Mouse (Mus musculus): Measurements from ENCODE around the gene Cdk6.
"Not testable (repeated sequence)": the region's sequence is repeated elsewhere in the genome, so short reads cannot be mapped to it uniquely, and the experiment has no call there.

Gene Cdk6

GRCm38 (mm10) chr5:3434105-3434504, 92.8 kb downstream of the Cdk6 start:
- not testable (repeated sequence) for DNase-seq (ENCODE audit: low spot score)

GRCm38 (mm10) chr5:3438453-3439003, 97.2 kb downstream of the Cdk6 start:
- DNase-seq (ENCODE audit: low spot score) = not testable (repeated sequence)

- DNase-seq (ENCODE audit: low spot score) = not testable (repeated sequence)
These were observed 98.1 kb downstream of the Cdk6 start for GRCm38 (mm10) chr5:3439386-3439785.

- not testable (repeated sequence) for DNase-seq (ENCODE audit: low spot score)
These were observed 101.2 kb downstream of the Cdk6 start for GRCm38 (mm10) chr5:3442524-3442923.

- DNase-seq (ENCODE audit: low spot score) = not testable (repeated sequence)
These were observed 109.9 kb downstream of the Cdk6 start for GRCm38 (mm10) chr5:3451233-3451632.

GRCm38 (mm10) chr5:3453946-3454345, 112.7 kb downstream of the Cdk6 start:
- not testable (repeated sequence) for DNase-seq (ENCODE audit: low spot score)

GRCm38 (mm10) chr5:3460907-3461306, 119.6 kb downstream of the Cdk6 start:
- no peak for DNase-seq (ENCODE audit: low spot score)

- DNase-seq (ENCODE audit: low spot score) = no peak
These were observed 120.1 kb downstream of the Cdk6 start for GRCm38 (mm10) chr5:3461401-3461800.

- DNase-seq (ENCODE audit: low spot score) = no peak
These were observed 121.8 kb downstream of the Cdk6 start for GRCm38 (mm10) chr5:3462897-3463757.

GRCm38 (mm10) chr5:3463758-3464157, 122.5 kb downstream of the Cdk6 start:
- no peak for DNase-seq (ENCODE audit: low spot score)

GRCm38 (mm10) chr5:3466069-3466877, 125.0 kb downstream of the Cdk6 start:
- peak; percentile 77 for DNase-seq (ENCODE audit: low spot score)

- DNase-seq (ENCODE audit: low spot score) = no peak
These were observed 129.6 kb downstream of the Cdk6 start for GRCm38 (mm10) chr5:3470866-3471265.

GRCm38 (mm10) chr5:3472311-3473156, 131.2 kb downstream of the Cdk6 start:
- peak; percentile 39 for DNase-seq (ENCODE audit: low spot score)

GRCm38 (mm10) chr5:3477711-3478110, 136.4 kb downstream of the Cdk6 start:
- no peak for DNase-seq (ENCODE audit: low spot score)

GRCm38 (mm10) chr5:3478216-3478615, 136.9 kb downstream of the Cdk6 start:
- DNase-seq (ENCODE audit: low spot score) = no peak

GRCm38 (mm10) chr5:3479016-3479795, 137.9 kb downstream of the Cdk6 start:
- no peak for DNase-seq (ENCODE audit: low spot score)

- no peak for DNase-seq (ENCODE audit: low spot score)
These were observed 139.5 kb downstream of the Cdk6 start for GRCm38 (mm10) chr5:3480637-3481395.

- no peak for DNase-seq (ENCODE audit: low spot score)
These were observed 141.2 kb downstream of the Cdk6 start for GRCm38 (mm10) chr5:3482474-3482873.

- DNase-seq (ENCODE audit: low spot score) = no peak
These were observed 141.9 kb downstream of the Cdk6 start for GRCm38 (mm10) chr5:3483054-3483722.

All from testis, postnatal 14 days (tissue).